Mouse (Mus musculus) liver, postnatal 0 days (tissue): ENCODE data around the gene Zfyve28. TPM values are rescaled to one million over a fixed set of nuclear protein-coding genes. Genes with fewer than 3 reads are reported as not detected.

Experiments used
- ATAC-seq: fragments of 200-750 bp; cut with Nextera tagmentation; 2 replicates; pipeline ENCODE4 v1.8.0; 2017; ENCODE audit warnings: mild to moderate bottlenecking, moderate library complexity
- DNase-seq: peaks from one replicate; pipeline ENCODE4 v3.0.0-alpha.2; 2016
- H3K27ac ChIP-seq: fragments of 300-500 bp; sonication (generic); 2 replicates; pipeline ENCODE4 v1.5.1; 2014; ENCODE audit warnings: antibody characterized with exemption, moderate library complexity, mild to moderate bottlenecking, low read depth
- H3K27me3 ChIP-seq: fragments of 300-500 bp; sonication (generic); 2 replicates; pipeline ENCODE4 v1.6.1; 2014; ENCODE audit warnings: low read length, control low read depth, mixed read lengths; ENCODE audit not compliant: insufficient read depth
- H3K36me3 ChIP-seq: fragments of 300-500 bp; sonication (generic); replicated peaks from 2 replicates; pipeline ENCODE4 v1.6.1; 2014; ENCODE audit warnings: mild to moderate bottlenecking, control low read depth, low read length, moderate library complexity, mixed read lengths; ENCODE audit not compliant: insufficient read depth
- H3K4me1 ChIP-seq: fragments of 300-500 bp; sonication (generic); 2 replicates; pipeline ENCODE4 v1.6.1; 2014; ENCODE audit warnings: antibody characterized with exemption, mild to moderate bottlenecking, control low read depth; ENCODE audit not compliant: insufficient read depth
- H3K4me2 ChIP-seq: fragments of 300-500 bp; sonication (generic); 2 replicates; pipeline ENCODE4 v1.6.1; 2014; ENCODE audit warnings: low read depth, mild to moderate bottlenecking, low read length, moderate library complexity, mixed read lengths
- H3K4me3 ChIP-seq: fragments of 300-500 bp; sonication (generic); 2 replicates; pipeline ENCODE4 v1.5.1; 2014; ENCODE audit warnings: low read depth, low read length
- H3K9ac ChIP-seq: fragments of 300-500 bp; sonication (generic); replicated peaks from 2 replicates; pipeline ENCODE4 v1.6.1; 2014; ENCODE audit warnings: mild to moderate bottlenecking, moderate library complexity
- H3K9me3 ChIP-seq: fragments of 300-500 bp; sonication (generic); 2 replicates; pipeline ENCODE4 v1.6.1; 2016; ENCODE audit warnings: mild to moderate bottlenecking, control low read depth, low read length, mixed read lengths
- CTCF ChIP-seq: sonication (generic); IDR thresholded peaks from 2 replicates; pipeline ENCODE4 v1.5.1; 2016; ENCODE audit warnings: antibody characterized with exemption, low read depth
- EP300 ChIP-seq: IDR thresholded peaks from 2 replicates; pipeline ENCODE4 v1.6.1; 2016; ENCODE audit warnings: antibody characterized with exemption, low read depth, mild to moderate bottlenecking
- WGBS: fragments of 180-500 bp; shearing (Covaris S2); extraction: QIAGEN DNeasy Blood & Tissue Kit; methylation state at CpG from one replicate; pipeline ENCODE4 v1.1.7; 2014; ENCODE audit not compliant: insufficient replicate concordance; 5-methylcytosine and 5-hydroxymethylcytosine counted together
- polyA plus RNA-seq: library from polyadenylated mRNA; unstranded; fragments of >200 nt; fragmentation: Nextera tagmentation; extraction: Ambion mirVana; gene quantifications from 2 replicates; pipeline ENCODE4 v1.2.1, GENCODE M21; 2015

Gene Zfyve28
- polyA plus RNA-seq, 1 experiment from 2014 or later: 0.14 TPM

GRCm38 (mm10) chr5:34217756-34218155 is 70.5 kb downstream of the Zfyve28 start:
- Histone ChIP-seq H3K9ac (no peak overlapping the region), H3K9me3 (no peaks in the 10 kb centered on the region), H3K4me2 (no peak overlapping the region), H3K4me1 (0 out of 2 replicates have a peak, but pooled peaks cover 5% of the 10 kb centered on the region), H3K27me3 (no peaks in the 10 kb centered on the region), H3K36me3 (no peaks in the 10 kb centered on the region), H3K4me3 (no peak overlapping the region), H3K27ac (no peak overlapping the region)
- WGBS: 64% methylated on average over 9 of the region's 9 CpGs
- DNase-seq: no peak
- TF ChIP-seq EP300 (no peak), CTCF (no peak)
- no peak for ATAC-seq

GRCm38 (mm10) chr5:34216025-34216424 is 72.2 kb downstream of the Zfyve28 start:
- no peak overlapping the region for H3K27ac ChIP-seq
- no peak for ATAC-seq
- H3K4me3 ChIP-seq: no peak overlapping the region
- no peak for DNase-seq
- no peak overlapping the region for H3K4me2 ChIP-seq
- H3K9me3 ChIP-seq: no peaks in the 10 kb centered on the region
- no peak overlapping the region for H3K9ac ChIP-seq
- TF ChIP-seq CTCF (no peak), EP300 (no peak)
- 75% methylated on average over 7 of the region's 7 CpGs for WGBS
- H3K27me3 ChIP-seq: no peaks in the 10 kb centered on the region
- H3K4me1 ChIP-seq: 0 out of 2 replicates have a peak, but pooled peaks cover 5% of the 10 kb centered on the region
- no peaks in the 10 kb centered on the region for H3K36me3 ChIP-seq

GRCm38 (mm10) chr5:34213659-34214058 is 74.6 kb downstream of the Zfyve28 start:
- H3K27ac ChIP-seq: no peak overlapping the region
- H3K4me3 ChIP-seq: no peak overlapping the region
- DNase-seq: no peak
- H3K36me3 ChIP-seq: no peaks in the 10 kb centered on the region
- 61% methylated on average over 8 of the region's 8 CpGs for WGBS
- TF ChIP-seq EP300 (no peak), CTCF (no peak)
- no peak overlapping the region for H3K9ac ChIP-seq
- 0 out of 2 replicates have a peak, but pooled peaks cover under 1% of the 10 kb centered on the region for H3K4me1 ChIP-seq
- no peaks in the 10 kb centered on the region for H3K9me3 ChIP-seq
- no peak overlapping the region for H3K4me2 ChIP-seq
- H3K27me3 ChIP-seq: no peaks in the 10 kb centered on the region
- no peak for ATAC-seq

- Histone ChIP-seq H3K9me3 (no peaks in the 10 kb centered on the region), H3K27ac (no peak overlapping the region), H3K9ac (no peak overlapping the region), H3K36me3 (no peaks in the 10 kb centered on the region), H3K4me1 (no peaks in the 10 kb centered on the region), H3K4me3 (no peak overlapping the region), H3K27me3 (no peaks in the 10 kb centered on the region), H3K4me2 (no peak overlapping the region)
- TF ChIP-seq CTCF: peak; percentile 98
- no peak for TF ChIP-seq EP300
- DNase-seq (peak; percentile 78), ATAC-seq (peak; percentile 84)
- 3% methylated on average over 1 of the region's 1 CpGs for WGBS
Observed at GRCm38 (mm10) chr5:34210279-34210678, 78.0 kb downstream of the Zfyve28 start.

GRCm38 (mm10) chr5:34207503-34207902 is 80.7 kb downstream of the Zfyve28 start:
- DNase-seq (no peak), ATAC-seq (no peak)
- no peaks in the 10 kb centered on the region for H3K36me3 ChIP-seq
- H3K4me1 ChIP-seq: no peaks in the 10 kb centered on the region
- H3K27ac ChIP-seq: no peak overlapping the region
- TF ChIP-seq CTCF (no peak), EP300 (no peak)
- 34% methylated on average over 3 of the region's 3 CpGs for WGBS
- no peak overlapping the region for H3K4me2 ChIP-seq
- H3K4me3 ChIP-seq: no peak overlapping the region
- no peaks in the 10 kb centered on the region for H3K9me3 ChIP-seq
- H3K27me3 ChIP-seq: no peaks in the 10 kb centered on the region
- H3K9ac ChIP-seq: no peak overlapping the region

- no peak for DNase-seq
- no peak for TF ChIP-seq CTCF
- TF ChIP-seq EP300: no peak
- H3K27me3 ChIP-seq: no peaks in the 10 kb centered on the region
- H3K4me3 ChIP-seq: no peak overlapping the region
- no peak for ATAC-seq
- no peak overlapping the region for H3K9ac ChIP-seq
- H3K9me3 ChIP-seq: no peaks in the 10 kb centered on the region
- no peaks in the 10 kb centered on the region for H3K4me1 ChIP-seq
- no peaks in the 10 kb centered on the region for H3K36me3 ChIP-seq
- WGBS: 48% methylated on average over 2 of the region's 2 CpGs
- H3K27ac ChIP-seq: no peak overlapping the region
- no peak overlapping the region for H3K4me2 ChIP-seq
Observed at GRCm38 (mm10) chr5:34205788-34206187, 82.5 kb downstream of the Zfyve28 start.

- H3K27me3 ChIP-seq: no peaks in the 10 kb centered on the region
- TF ChIP-seq CTCF (no peak), EP300 (no peak)
- no peaks in the 10 kb centered on the region for H3K36me3 ChIP-seq
- DNase-seq (no peak), ATAC-seq (no peak)
- H3K4me2 ChIP-seq: no peak overlapping the region
- no peak overlapping the region for H3K4me3 ChIP-seq
- 58% methylated on average over 2 of the region's 2 CpGs for WGBS
- no peak overlapping the region for H3K27ac ChIP-seq
- H3K4me1 ChIP-seq: no peaks in the 10 kb centered on the region
- no peak overlapping the region for H3K9ac ChIP-seq
- no peaks in the 10 kb centered on the region for H3K9me3 ChIP-seq
Observed at GRCm38 (mm10) chr5:34204911-34205310, 83.3 kb downstream of the Zfyve28 start.
